Mouse (Mus musculus): Measurements from ENCODE around the gene Spsb3. TPM values are rescaled to one million over a fixed set of nuclear protein-coding genes. Genes with fewer than 3 reads are reported as not detected.

Gene Spsb3
- total and polyA plus RNA-seq, 3 experiments = 30.2 to 34.5 TPM; not detected in 1

GRCm38 (mm10) chr17:24929506-24929905, 43.1 kb downstream of the Spsb3 start:
- Histone ChIP-seq H3K4me1 (ENCODE audit: control insufficient read depth in 1 of 2, insufficient read depth in 2 of 2, low read length in 2 of 2) (peaks cover 0 to 4% of the 10 kb centered on the region in 2 experiments), H3K4me3 (ENCODE audit: control insufficient read depth in 1 of 2, insufficient read depth in 1 of 2, low read depth in 2 of 2, low read length in 2 of 2) (no peak overlapping the region), H3K27me3 (ENCODE audit: control insufficient read depth in 1 of 2, insufficient read depth in 2 of 2, low read length in 2 of 2) (no peaks in the 10 kb centered on the region), H3K79me2 (ENCODE audit: control insufficient read depth, insufficient read depth, low read length, poor library complexity) (peaks cover 14% of the 10 kb centered on the region), H3K36me3 (ENCODE audit: control insufficient read depth in 1 of 2, insufficient read depth in 2 of 2, low read length in 2 of 2) (peaks cover 0 to 7% of the 10 kb centered on the region in 2 experiments), H3K9me3 (replicated peaks; ENCODE audit: insufficient read depth, low read length) (no peaks in the 10 kb centered on the region), H3K9ac (ENCODE audit: control insufficient read depth, low read depth, low read length, poor library complexity, severe bottlenecking) (no peak overlapping the region), H3K27ac (ENCODE audit: control insufficient read depth, low read depth, low read length) (no peak overlapping the region)
- no peak for DNase-seq (ENCODE audit: low read depth, low spot score)
- TF ChIP-seq NRF1 (IDR thresholded peaks at IDR 0.05; ENCODE audit: insufficient read depth, low read depth, low read length, poor library complexity, severe bottlenecking) (no peak), USF2 (IDR thresholded peaks at IDR 0.05; ENCODE audit: borderline replicate concordance in 1 of 2, insufficient read depth in 1 of 2, low read depth in 1 of 2, low read length in 2 of 2) (no peak), GATA1 (IDR thresholded peaks at IDR 0.05; ENCODE audit: low read depth, low read length) (no peak), E2F4 (IDR thresholded peaks at IDR 0.05; ENCODE audit: borderline replicate concordance, low read depth, low read length) (no peak), EP300 (IDR thresholded peaks at IDR 0.05; ENCODE audit: low read depth in 1 of 2, low read length in 2 of 2) (no peak), POLR2AphosphoS5 (IDR thresholded peaks at IDR 0.05; ENCODE audit: borderline replicate concordance, low read depth, low read length) (no peak), JUND (IDR thresholded peaks at IDR 0.05; ENCODE audit: low read depth, low read length) (no peak), RCOR1 (IDR thresholded peaks at IDR 0.05; ENCODE audit: low read depth, low read length) (no peak), CTCF (IDR thresholded peaks at IDR 0.05 in 2 of 3, conservative IDR thresholded peaks at IDR 0.05 in 1 of 3; ENCODE audit: control insufficient read depth in 1 of 3, insufficient read depth in 1 of 3, low read depth in 2 of 3, low read length in 3 of 3, poor library complexity in 1 of 3, severe bottlenecking in 1 of 3) (no peak), TBP (IDR thresholded peaks at IDR 0.05; ENCODE audit: low read depth, low read length) (no peak), CHD1 (IDR thresholded peaks at IDR 0.05; ENCODE audit: low read depth, low read length) (no peak), RAD21 (IDR thresholded peaks at IDR 0.05; ENCODE audit: low read depth, low read length) (no peak), MAZ (IDR thresholded peaks at IDR 0.05; ENCODE audit: low read depth, low read length) (no peak), GABPA (IDR thresholded peaks at IDR 0.05; ENCODE audit: low read depth, low read length) (no peak)

GRCm38 (mm10) chr17:24932431-24932830, 46.0 kb downstream of the Spsb3 start:
- H3K27me3 ChIP-seq (ENCODE audit: control insufficient read depth in 1 of 2, insufficient read depth in 2 of 2, low read length in 2 of 2) = no peaks in the 10 kb centered on the region
- no peak overlapping the region for H3K9ac ChIP-seq (ENCODE audit: control insufficient read depth, low read depth, low read length, poor library complexity, severe bottlenecking)
- H3K4me1 ChIP-seq (ENCODE audit: control insufficient read depth in 1 of 2, insufficient read depth in 2 of 2, low read length in 2 of 2) = peaks cover 0 to 4% of the 10 kb centered on the region in 2 experiments
- TF ChIP-seq GATA1 (IDR thresholded peaks at IDR 0.05; ENCODE audit: low read depth, low read length) = no peak
- peaks cover 0 to 7% of the 10 kb centered on the region in 2 experiments; a peak in 3 of 4 replicates for H3K36me3 ChIP-seq (ENCODE audit: control insufficient read depth in 1 of 2, insufficient read depth in 2 of 2, low read length in 2 of 2)
- no peak overlapping the region for H3K4me3 ChIP-seq (ENCODE audit: control insufficient read depth in 1 of 2, insufficient read depth in 1 of 2, low read depth in 2 of 2, low read length in 2 of 2)
- H3K27ac ChIP-seq (ENCODE audit: control insufficient read depth, low read depth, low read length) = no peak overlapping the region
- H3K79me2 ChIP-seq (ENCODE audit: control insufficient read depth, insufficient read depth, low read length, poor library complexity) = peaks cover 29% of the 10 kb centered on the region
- H3K9me3 ChIP-seq (replicated peaks; ENCODE audit: insufficient read depth, low read length) = no peaks in the 10 kb centered on the region
- DNase-seq (ENCODE audit: low read depth, low spot score) = no peak

GRCm38 (mm10) chr17:24933163-24933562, 46.7 kb downstream of the Spsb3 start:
- TF ChIP-seq ELF1 (IDR thresholded peaks at IDR 0.05; ENCODE audit: low read depth, low read length) = no peak
- TF ChIP-seq GABPA (IDR thresholded peaks at IDR 0.05; ENCODE audit: low read depth, low read length) = no peak
- TF ChIP-seq NRF1 (IDR thresholded peaks at IDR 0.05; ENCODE audit: insufficient read depth, low read depth, low read length, poor library complexity, severe bottlenecking) = no peak
- no peak for TF ChIP-seq ZNF384 (IDR thresholded peaks at IDR 0.05; ENCODE audit: low read depth, low read length)
- TF ChIP-seq EP300 (IDR thresholded peaks at IDR 0.05; ENCODE audit: low read depth in 1 of 2, low read length in 2 of 2) = no peak
- no peak for TF ChIP-seq TCF12 (IDR thresholded peaks at IDR 0.05; ENCODE audit: low read depth, low read length)
- TF ChIP-seq RCOR1 (IDR thresholded peaks at IDR 0.05; ENCODE audit: low read depth, low read length) = no peak
- TF ChIP-seq POLR2AphosphoS2 (IDR thresholded peaks at IDR 0.05; ENCODE audit: low read length) = no peak
- TF ChIP-seq POLR2A (IDR thresholded peaks at IDR 0.05; ENCODE audit: control insufficient read depth in 1 of 2, insufficient read depth in 1 of 2, low read depth in 1 of 2, low read length in 2 of 2, poor library complexity in 1 of 2) = no peak
- TF ChIP-seq NELFE (IDR thresholded peaks at IDR 0.05; ENCODE audit: low read depth, low read length) = no peak
- TF ChIP-seq MEF2A (IDR thresholded peaks at IDR 0.05; ENCODE audit: extremely low read depth, insufficient replicate concordance, low read depth, low read length, poor library complexity, severe bottlenecking) = no peak
- no peak for TF ChIP-seq HCFC1 (IDR thresholded peaks at IDR 0.05; ENCODE audit: low read depth, low read length)
- TF ChIP-seq SIN3A (IDR thresholded peaks at IDR 0.05; ENCODE audit: low read length) = no peak
- no peak for DNase-seq (ENCODE audit: low read depth, low spot score)
- H3K4me3 ChIP-seq (ENCODE audit: control insufficient read depth in 1 of 2, insufficient read depth in 1 of 2, low read depth in 2 of 2, low read length in 2 of 2) = no peak overlapping the region
- H3K9me3 ChIP-seq (replicated peaks; ENCODE audit: insufficient read depth, low read length) = no peaks in the 10 kb centered on the region
- H3K9ac ChIP-seq (ENCODE audit: control insufficient read depth, low read depth, low read length, poor library complexity, severe bottlenecking) = no peak overlapping the region
- H3K27ac ChIP-seq (ENCODE audit: control insufficient read depth, low read depth, low read length) = no peak overlapping the region
- H3K36me3 ChIP-seq (ENCODE audit: control insufficient read depth in 1 of 2, insufficient read depth in 2 of 2, low read length in 2 of 2) = peaks cover 0 to 7% of the 10 kb centered on the region in 2 experiments; a peak in 2 of 4 replicates
- H3K79me2 ChIP-seq (ENCODE audit: control insufficient read depth, insufficient read depth, low read length, poor library complexity) = peaks cover 29% of the 10 kb centered on the region
- no peaks in the 10 kb centered on the region for H3K27me3 ChIP-seq (ENCODE audit: control insufficient read depth in 1 of 2, insufficient read depth in 2 of 2, low read length in 2 of 2)
- H3K4me1 ChIP-seq (ENCODE audit: control insufficient read depth in 1 of 2, insufficient read depth in 2 of 2, low read length in 2 of 2) = peaks cover 0 to 4% of the 10 kb centered on the region in 2 experiments
